24 mouse cellular contexts compared by ENCODE assay signal in the genomic region with DNA sequence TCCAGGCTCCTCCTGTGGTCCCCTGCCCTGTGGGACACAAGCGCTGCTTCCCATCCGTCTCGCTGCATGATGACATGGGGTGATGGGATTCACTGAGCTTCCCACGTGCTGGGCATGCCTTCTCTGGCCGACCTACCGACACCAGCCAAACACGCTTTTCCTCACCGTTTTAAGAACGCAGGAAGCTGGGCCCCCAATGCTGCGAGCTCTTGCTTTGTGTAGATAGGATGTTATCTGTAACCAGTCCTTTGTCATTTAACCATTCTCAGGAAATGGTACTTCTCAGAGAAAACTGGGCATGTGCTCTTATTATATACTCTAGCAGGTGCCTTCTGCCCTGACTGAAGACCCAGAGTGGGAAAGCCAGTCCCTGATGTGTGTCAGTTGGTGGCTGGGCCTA.
DNase-seq lines count a peak whose midpoint lies in the region; ATAC-seq and TF ChIP-seq lines count a peak whose summit lies in the region.
"Had no signal": no experiment of that assay in that cellular context is flagged by ENCODE, and none has a peak within 500 bp of the region (broad histone marks: within the 10 kb centered on the region; RNA-seq: fewer than 3 reads in every experiment).

No protein-coding gene starts in this region.

- ATAC-seq in megakaryocyte, adult 5-6 weeks (ENCODE audit: poor library complexity, severe bottlenecking): no peak
- peak; percentile 72 for ATAC-seq in liver, embryonic 14.5 days (ENCODE audit: insufficient read depth)
- ATAC-seq in kidney, embryonic 15.5 days (replicated peaks; ENCODE audit: low FRiP score): no peak
- ATAC-seq: hindbrain, postnatal 0 days; intestine, postnatal 0 days had no signal

- TF ChIP-seq EP300 in liver, embryonic 14.5 days (IDR thresholded peaks at IDR 0.05; ENCODE audit: low read depth): peak; percentile 68

- peak overlapping the region; percentile 14 for H3K27ac ChIP-seq in liver, embryonic 14.5 days
- no peak overlapping the region for H3K27ac ChIP-seq in kidney, embryonic 15.5 days
- H3K27ac ChIP-seq: embryonic facial prominence, embryonic 15.5 days; heart, embryonic 15.5 days; hindbrain, postnatal 0 days; layer of hippocampus, adult 2 months; midbrain, embryonic 12.5 days; neural tube, embryonic 12.5 days had no signal

- peak overlapping the region; percentile 66 for H3K4me3 ChIP-seq in megakaryocyte, embryonic 14.5 days (replicated peaks)
- H3K4me3 ChIP-seq in liver, embryonic 14.5 days (ENCODE audit: insufficient read depth in 1 of 2, low read depth in 2 of 2, low read length in 2 of 2): no peak overlapping the region
- H3K4me3 ChIP-seq in kidney, embryonic 15.5 days (replicated peaks): no peak overlapping the region
- H3K4me3 ChIP-seq: embryonic facial prominence, embryonic 15.5 days; heart, embryonic 15.5 days; layer of hippocampus, adult 2 months; midbrain, embryonic 12.5 days; neural tube, embryonic 12.5 days had no signal

- peaks cover 87% of the 10 kb centered on the region for H3K4me1 ChIP-seq in megakaryocyte, embryonic 14.5 days
- peaks cover 7 to 15% of the 10 kb centered on the region in 2 experiments for H3K4me1 ChIP-seq in liver, embryonic 14.5 days (replicated peaks; ENCODE audit: control insufficient read depth in 2 of 2, insufficient read depth in 2 of 2, low read length in 1 of 2)
- no peaks in the 10 kb centered on the region for H3K4me1 ChIP-seq in kidney, embryonic 15.5 days
- H3K4me1 ChIP-seq: embryonic facial prominence, embryonic 15.5 days; heart, embryonic 15.5 days had no signal

- H3K4me2 ChIP-seq in liver, embryonic 14.5 days (ENCODE audit: low read depth): no peak overlapping the region
- no peak overlapping the region for H3K4me2 ChIP-seq in kidney, embryonic 15.5 days
- H3K4me2 ChIP-seq: embryonic facial prominence, embryonic 15.5 days; heart, embryonic 15.5 days; midbrain, embryonic 12.5 days; neural tube, embryonic 12.5 days had no signal

- H3K36me3 ChIP-seq in megakaryocyte, embryonic 14.5 days (replicated peaks; ENCODE audit: low read length): peaks cover 89% of the 10 kb centered on the region
- H3K36me3 ChIP-seq in liver, embryonic 14.5 days (replicated peaks; ENCODE audit: control insufficient read depth, insufficient read depth, low read depth): peaks cover 15% of the 10 kb centered on the region
- peaks cover 42% of the 10 kb centered on the region for H3K36me3 ChIP-seq in kidney, embryonic 15.5 days
- H3K36me3 ChIP-seq: neural tube, embryonic 12.5 days had no signal

- no peaks in the 10 kb centered on the region for H3K27me3 ChIP-seq in megakaryocyte, embryonic 14.5 days (replicated peaks)
- no peaks in the 10 kb centered on the region for H3K27me3 ChIP-seq in liver, embryonic 14.5 days (ENCODE audit: control insufficient read depth, insufficient read depth, low read length)
- no peaks in the 10 kb centered on the region for H3K27me3 ChIP-seq in kidney, embryonic 15.5 days
- H3K27me3 ChIP-seq: CH12.LX; embryonic facial prominence, embryonic 15.5 days; heart, embryonic 15.5 days; midbrain, embryonic 12.5 days; neural tube, embryonic 12.5 days had no signal

- 15% methylated on average over 10 of the region's 10 CpGs for WGBS in liver, embryonic 14.5 days (ENCODE audit: insufficient replicate concordance)
- 77% methylated on average over 10 of the region's 10 CpGs for WGBS in kidney, embryonic 15.5 days

- TF ChIP-seq CTCF in liver, embryonic 14.5 days (IDR thresholded peaks at IDR 0.05; ENCODE audit: low read depth): no peak

- peak; percentile 48 for DNase-seq in c-Kit-positive CD71-positive TER-119-positive erythroid progenitor cells, embryonic 14.5 days (ENCODE audit: low spot score)
- DNase-seq in liver, embryonic 14.5 days (ENCODE audit: low read depth in 3 of 3, low spot score in 3 of 3): peak; percentile 19 to 34 (median 33)
- peak; percentile 31 for DNase-seq in thymus, postnatal 14 days
- DNase-seq in adrenal gland, postnatal 25 days: no peak
- no peak for DNase-seq in kidney, adult 9 months
- DNase-seq: adrenal gland, adult 2 months; cerebellum, adult 11-12 months; cerebellum, postnatal 25 days; gastrocnemius, postnatal 14 days; heart, adult 18-20 months; heart, postnatal 4 days; kidney, postnatal 10 days; lung, postnatal 14 days had no signal

- no peaks in the 10 kb centered on the region for H3K9me3 ChIP-seq in megakaryocyte, embryonic 14.5 days
- no peaks in the 10 kb centered on the region for H3K9me3 ChIP-seq in liver, embryonic 14.5 days (ENCODE audit: control insufficient read depth, low read length)
- no peaks in the 10 kb centered on the region for H3K9me3 ChIP-seq in kidney, embryonic 15.5 days (replicated peaks)
- H3K9me3 ChIP-seq: embryonic facial prominence, embryonic 15.5 days; heart, embryonic 15.5 days; midbrain, embryonic 12.5 days; neural tube, embryonic 12.5 days had no signal

- no peak overlapping the region for H3K9ac ChIP-seq in liver, embryonic 14.5 days (replicated peaks)
- no peak overlapping the region for H3K9ac ChIP-seq in kidney, embryonic 15.5 days
- H3K9ac ChIP-seq: embryonic facial prominence, embryonic 15.5 days; heart, embryonic 15.5 days; midbrain, embryonic 12.5 days; neural tube, embryonic 12.5 days had no signal

Comparison
In these comparisons a context has a peak if more than half of its experiments do, and no peak if none do; other contexts are left out.
1. DNase-seq: peak in c-Kit-positive CD71-positive TER-119-positive erythroid progenitor cells, embryonic 14.5 days (single experiment), liver, embryonic 14.5 days (3 of 3) and thymus, postnatal 14 days (single experiment); none in adrenal gland, postnatal 25 days (single experiment) and kidney, adult 9 months (single experiment).